Mouse (Mus musculus) erythroblast, embryonic 14.5 days (primary cell): ENCODE data around the gene Chid1. TPM values are rescaled to one million over a fixed set of nuclear protein-coding genes. Genes with fewer than 3 reads are reported as not detected.

ENCODE experiments used
- H3K27me3 ChIP-seq: 2 replicates; pipeline ENCODE4 v1.6.1; 2012; ENCODE audit warnings: inconsistent platforms; ENCODE audit not compliant: control insufficient read depth
- H3K36me3 ChIP-seq: 2 replicates; pipeline ENCODE4 v1.6.1; 2012; ENCODE audit warnings: mild to moderate bottlenecking, inconsistent platforms; ENCODE audit not compliant: control insufficient read depth
- H3K4me1 ChIP-seq: 2 replicates; pipeline ENCODE4 v1.6.1; 2012; ENCODE audit warnings: inconsistent platforms; ENCODE audit not compliant: control insufficient read depth
- H3K4me3 ChIP-seq: replicated peaks from 2 replicates; pipeline ENCODE3; 2012; ENCODE audit warnings: moderate library complexity, mild to moderate bottlenecking, inconsistent platforms
- H3K9me3 ChIP-seq: 2 replicates; pipeline ENCODE4 v1.6.1; 2012; ENCODE audit warnings: low read length, inconsistent platforms, mixed read lengths; ENCODE audit not compliant: control insufficient read depth
- GATA1 ChIP-seq: IDR thresholded peaks from 2 replicates; pipeline ENCODE4 v1.6.1; 2012; ENCODE audit warnings: low read length, inconsistent platforms, mixed read lengths
- TAL1 ChIP-seq: IDR thresholded peaks from 3 replicates; pipeline ENCODE4 v1.6.1; 2012; ENCODE audit warnings: low read length, inconsistent platforms, mixed read lengths
- polyA plus RNA-seq: library from polyadenylated mRNA; stranded (reverse); fragments of >175 nt; gene quantifications from 2 replicates; pipeline ENCODE4 v1.2.3, GENCODE M21; 2012

Gene Chid1
- polyA plus RNA-seq, 1 experiment: 1.7 TPM

DNA sequence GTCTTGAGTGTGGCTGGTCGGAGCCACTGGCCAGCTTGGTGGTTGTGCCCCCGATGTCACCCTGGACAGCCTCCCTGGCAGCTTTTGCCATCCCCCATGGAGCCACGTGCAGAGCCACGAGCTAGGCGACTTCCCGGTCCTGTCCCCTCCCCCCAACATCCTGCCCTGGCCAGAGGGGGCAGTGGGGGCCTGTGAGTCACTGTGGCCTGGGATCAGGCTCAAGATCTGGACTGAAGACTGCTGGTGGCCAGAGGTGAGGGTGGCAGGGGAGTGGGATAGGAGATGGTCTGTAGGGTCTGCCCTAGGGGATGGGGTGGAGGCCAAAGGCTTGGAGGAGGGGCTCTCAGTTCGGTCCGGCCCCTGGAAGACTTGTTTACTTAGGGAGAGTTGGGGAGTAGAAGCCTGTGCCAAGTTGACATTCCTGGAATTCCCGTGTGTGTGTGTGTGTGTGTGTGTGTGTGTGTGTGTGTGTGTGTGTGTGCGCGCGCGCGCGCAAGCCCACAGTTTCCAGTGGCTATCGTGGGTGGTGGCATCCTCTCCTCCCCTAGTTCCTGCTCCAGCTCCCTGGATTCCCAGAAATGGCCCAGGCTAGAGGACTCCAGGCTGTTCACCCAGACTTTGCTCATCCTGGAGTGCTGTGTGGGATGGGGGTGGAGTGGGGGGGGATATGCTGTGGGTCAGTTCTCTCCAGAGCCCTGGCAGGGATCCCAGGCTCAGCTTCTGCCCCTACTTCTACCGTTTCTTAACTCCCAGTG is 63.3 kb downstream of the Chid1 start:
- H3K36me3 ChIP-seq: peaks cover 21% of the 10 kb centered on the region
- H3K4me3 ChIP-seq: peak overlapping the region; percentile 95
- H3K4me1 ChIP-seq: peaks cover 72% of the 10 kb centered on the region
- no peaks in the 10 kb centered on the region for H3K9me3 ChIP-seq
- TF ChIP-seq GATA1 (no peak), TAL1 (no peak)
- H3K27me3 ChIP-seq: peaks cover 10% of the 10 kb centered on the region

DNA sequence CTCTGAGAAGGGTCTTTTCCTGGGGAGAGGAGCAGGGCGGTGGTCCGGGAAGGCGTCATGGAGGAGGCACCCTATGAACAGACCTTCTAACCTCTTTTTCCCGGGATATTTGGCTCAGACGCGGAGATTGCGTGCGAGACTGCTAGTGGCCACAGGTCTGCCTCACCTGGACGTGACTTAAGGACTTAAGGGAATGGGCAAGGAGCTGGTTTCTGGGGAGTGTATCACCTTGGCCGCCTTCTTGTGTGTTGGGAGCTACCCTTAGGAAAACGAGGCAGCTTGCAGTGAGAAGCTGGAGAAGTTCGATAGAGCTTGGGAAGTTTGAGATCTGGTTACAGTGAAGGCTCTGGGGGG is 63.9 kb downstream of the Chid1 start:
- H3K4me3 ChIP-seq: peak overlapping the region; percentile 95
- peaks cover 67% of the 10 kb centered on the region for H3K4me1 ChIP-seq
- TF ChIP-seq TAL1 (no peak), GATA1 (no peak)
- H3K27me3 ChIP-seq: peaks cover 4% of the 10 kb centered on the region
- peaks cover 27% of the 10 kb centered on the region for H3K36me3 ChIP-seq
- H3K9me3 ChIP-seq: no peaks in the 10 kb centered on the region

DNA sequence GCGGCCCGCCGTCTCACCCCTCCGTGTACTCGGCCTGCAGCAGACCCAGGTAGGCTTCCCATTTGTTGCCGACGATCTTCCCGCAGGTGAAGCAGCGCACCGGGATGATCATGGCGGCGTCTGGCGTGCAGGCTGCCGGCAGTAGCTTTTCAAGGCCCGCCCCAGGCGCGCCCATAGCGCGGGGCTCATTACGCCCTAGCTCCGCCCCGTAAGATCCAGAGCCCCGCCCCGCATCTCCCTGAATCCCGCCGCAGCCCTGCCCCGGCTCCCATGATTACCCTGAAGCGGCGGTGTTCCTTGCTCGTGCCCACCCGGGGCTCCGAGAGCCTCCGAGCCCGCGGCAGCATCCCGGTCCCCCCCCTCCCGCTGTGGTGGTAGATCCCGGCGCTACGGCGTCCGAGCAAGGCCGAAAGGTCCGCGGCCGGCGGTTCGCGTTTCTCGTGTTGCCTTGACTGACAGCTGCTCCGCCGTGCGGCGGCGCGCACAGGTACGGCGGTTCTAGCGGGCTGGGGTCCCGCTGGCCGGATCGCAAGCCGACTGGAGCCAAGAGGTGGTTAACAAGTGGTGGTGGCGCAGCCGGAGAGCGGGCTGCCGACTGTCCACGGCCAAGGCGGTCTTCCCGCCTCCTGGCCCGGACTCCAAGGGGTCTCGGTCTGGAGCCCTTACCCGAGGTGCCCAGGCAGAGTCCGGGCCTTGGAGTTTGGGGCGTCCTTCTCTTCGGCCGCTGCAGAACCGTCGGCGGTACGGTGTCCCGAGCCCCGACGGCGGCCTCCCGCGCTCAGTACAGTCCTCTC is 64.4 kb downstream of the Chid1 start, which contains the start of the genes Polr2l and Tspan4:
TSS of gene Polr2l (minus strand) at position 122 of the 794 bp plus-strand sequence.
TSS of gene Tspan4 (plus strand) at position 230 of the 794 bp plus-strand sequence.
- peaks cover 33% of the 10 kb centered on the region for H3K36me3 ChIP-seq
- H3K4me3 ChIP-seq: peak within 1 kb of the TSS; percentile 95
- no peaks in the 10 kb centered on the region; the same call in 1 of the 2 replicates for H3K27me3 ChIP-seq
- no peak for TF ChIP-seq GATA1
- no peak for TF ChIP-seq TAL1
- peaks cover 68% of the 10 kb centered on the region for H3K4me1 ChIP-seq
- no peaks in the 10 kb centered on the region for H3K9me3 ChIP-seq

GRCm38 (mm10) chr7:141474160-141474559 is 65.5 kb downstream of the Chid1 start:
- peaks cover 77% of the 10 kb centered on the region for H3K4me1 ChIP-seq
- TF ChIP-seq GATA1 (no peak), TAL1 (no peak)

GRCm38 (mm10) chr7:141472763-141473162 is 66.9 kb downstream of the Chid1 start:
- peaks cover 82% of the 10 kb centered on the region for H3K4me1 ChIP-seq
- no peaks in the 10 kb centered on the region for H3K9me3 ChIP-seq
- H3K36me3 ChIP-seq: peaks cover 50% of the 10 kb centered on the region
- TF ChIP-seq TAL1 (no peak), GATA1 (no peak)
- H3K27me3 ChIP-seq: no peaks in the 10 kb centered on the region; the same call in 1 of the 2 replicates
- H3K4me3 ChIP-seq: no peak overlapping the region

More at GRCm38 (mm10) chr7:141474160-141474559, 65.5 kb downstream of the Chid1 start:
- Histone ChIP-seq H3K9me3 (no peaks in the 10 kb centered on the region), H3K4me3 (peak overlapping the region; percentile 95), H3K27me3 (no peaks in the 10 kb centered on the region; the same call in 1 of the 2 replicates), H3K36me3 (peaks cover 43% of the 10 kb centered on the region)

DNA sequence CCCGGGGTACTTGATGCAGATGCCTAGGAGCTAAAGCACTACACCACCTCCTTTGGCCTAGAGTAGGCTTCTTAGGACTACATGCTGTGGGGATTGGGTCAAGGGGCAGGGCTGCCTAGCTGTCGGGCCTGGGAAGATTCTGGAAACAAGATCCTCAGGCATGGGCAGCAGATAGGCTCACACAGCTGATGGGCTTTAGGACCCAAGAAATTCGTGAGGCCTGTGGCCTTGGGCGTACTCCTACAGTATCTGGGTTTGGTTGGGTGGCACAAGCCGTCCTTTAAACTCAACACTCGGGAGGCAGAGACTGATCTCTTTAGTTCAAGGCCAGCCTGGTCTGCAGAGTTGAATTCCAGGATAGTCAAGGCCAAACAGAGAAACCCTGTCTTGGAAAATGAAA is 67.4 kb downstream of the Chid1 start:
- TF ChIP-seq TAL1: no peak
- TF ChIP-seq GATA1: no peak
- H3K4me1 ChIP-seq: peaks cover 82% of the 10 kb centered on the region

GRCm38 (mm10) chr7:141471236-141471635 is 68.4 kb downstream of the Chid1 start:
- H3K36me3 ChIP-seq: peaks cover 50% of the 10 kb centered on the region
- peaks cover 81% of the 10 kb centered on the region for H3K4me1 ChIP-seq
- H3K27me3 ChIP-seq: peaks cover 7% of the 10 kb centered on the region
- TF ChIP-seq GATA1 (no peak), TAL1 (no peak)
- H3K9me3 ChIP-seq: no peaks in the 10 kb centered on the region
- H3K4me3 ChIP-seq: no peak overlapping the region

More for the DNA sequence above, 67.4 kb downstream of the Chid1 start:
- H3K4me3 ChIP-seq: no peak overlapping the region
- H3K27me3 ChIP-seq: no peaks in the 10 kb centered on the region; the same call in 1 of the 2 replicates
- H3K9me3 ChIP-seq: no peaks in the 10 kb centered on the region
- peaks cover 50% of the 10 kb centered on the region for H3K36me3 ChIP-seq

DNA sequence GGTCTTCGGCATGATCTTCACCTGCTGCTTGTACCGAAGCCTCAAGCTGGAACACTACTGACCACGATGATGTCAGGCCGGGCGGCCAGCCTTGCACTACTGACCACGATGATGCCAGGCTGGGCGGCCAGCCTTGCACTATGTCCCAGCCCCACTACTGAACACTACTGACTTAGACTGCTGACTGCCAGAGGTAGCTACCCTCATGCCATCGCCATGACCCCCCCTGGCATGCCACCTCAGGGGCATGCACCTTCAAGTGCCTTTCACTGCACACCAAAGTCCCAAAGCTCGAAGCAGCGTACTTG is 69.1 kb downstream of the Chid1 start:
- H3K36me3 ChIP-seq: peaks cover 50% of the 10 kb centered on the region
- no peak overlapping the region for H3K4me3 ChIP-seq
- TF ChIP-seq GATA1 (no peak), TAL1 (no peak)

More for the DNA sequence above, 69.1 kb downstream of the Chid1 start:
- no peaks in the 10 kb centered on the region for H3K9me3 ChIP-seq
- H3K27me3 ChIP-seq: peaks cover 13% of the 10 kb centered on the region
- H3K4me1 ChIP-seq: peaks cover 76% of the 10 kb centered on the region
